Mouse (Mus musculus): ENCODE measurements around the gene Strn3. TPM values are rescaled to one million over a fixed set of nuclear protein-coding genes. Genes with fewer than 3 reads are reported as not detected.
"Not testable (repeated sequence)": the region's sequence is repeated elsewhere in the genome, so short reads cannot be mapped to it uniquely, and the experiment has no call there.

Gene Strn3
- total and polyA plus RNA-seq, 2 experiments from 2014 or later, result 28.3 to 57.0 TPM

GRCm38 (mm10) chr12:51593229-51594029 lies 98.3 kb downstream of the Strn3 start, which contains the start of gene Coch:
Coch (plus strand) TSS chr12:51593341.
- no peak for TF ChIP-seq CTCF (IDR thresholded peaks at IDR 0.05)
- DNase-seq (ENCODE audit: low spot score) (peak; percentile 25), ATAC-seq (ENCODE audit: low FRiP score) (peak; percentile 80)
- peak within 1 kb of the TSS; percentile 78 for H3K4me3 ChIP-seq (ENCODE audit: low read depth, low read length)
- peak within 1 kb of the TSS; percentile 62 for H3K9ac ChIP-seq (replicated peaks; ENCODE audit: low read length, poor library complexity, severe bottlenecking)
- H3K27me3 ChIP-seq (ENCODE audit: insufficient read depth, low read length), result peaks cover 6% of the 10 kb centered on the region; the same call in 1 of the 2 replicates
- no peaks in the 10 kb centered on the region for H3K9me3 ChIP-seq (ENCODE audit: low read length)
- H3K36me3 ChIP-seq (ENCODE audit: insufficient read depth, low read length), result no peaks in the 10 kb centered on the region
- 0 out of 2 replicates have a peak, but pooled peaks cover 3% of the 10 kb centered on the region for H3K4me1 ChIP-seq (ENCODE audit: insufficient read depth, low read length)
- H3K27ac ChIP-seq (ENCODE audit: low read depth, low read length), result 0 out of 2 replicates have a peak within 1 kb of the TSS, but pooled peaks have one; percentile 6
- peak within 1 kb of the TSS; percentile 97 for H3K4me2 ChIP-seq (ENCODE audit: low read depth, low read length, poor library complexity, severe bottlenecking)
- WGBS, result under 1% methylated on average over 75 of the region's 79 CpGs

DNA sequence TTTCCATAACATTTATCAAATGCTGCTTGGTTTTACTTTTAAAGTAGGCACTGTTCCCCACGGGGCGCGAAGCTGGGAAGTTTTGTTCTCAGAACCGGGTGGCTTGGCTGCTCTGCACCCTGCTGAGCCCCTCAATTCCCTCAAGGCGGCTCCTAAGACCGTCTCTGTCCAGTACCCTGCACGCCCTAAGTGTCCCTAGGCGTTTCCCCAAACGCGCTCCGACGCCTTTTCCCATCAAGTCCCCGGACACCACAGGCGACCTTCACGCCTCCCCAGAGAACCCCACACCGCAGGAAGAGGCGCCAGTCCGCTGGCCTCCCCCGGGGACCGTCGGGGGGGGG lies 98.8 kb downstream of the Strn3 start:
- Histone ChIP-seq H3K4me1 (ENCODE audit: insufficient read depth, low read length) (0 out of 2 replicates have a peak, but pooled peaks cover 3% of the 10 kb centered on the region), H3K9ac (replicated peaks; ENCODE audit: low read length, poor library complexity, severe bottlenecking) (peak overlapping the region; percentile 62), H3K4me2 (ENCODE audit: low read depth, low read length, poor library complexity, severe bottlenecking) (peak overlapping the region; percentile 97), H3K27me3 (ENCODE audit: insufficient read depth, low read length) (peaks cover 6% of the 10 kb centered on the region; the same call in 1 of the 2 replicates), H3K27ac (ENCODE audit: low read depth, low read length) (no peak overlapping the region), H3K4me3 (ENCODE audit: low read depth, low read length) (peak overlapping the region; percentile 78), H3K9me3 (ENCODE audit: low read length) (no peaks in the 10 kb centered on the region), H3K36me3 (ENCODE audit: insufficient read depth, low read length) (no peaks in the 10 kb centered on the region)
- WGBS, result under 1% methylated on average over 17 of the region's 21 CpGs
- DNase-seq (ENCODE audit: low spot score) (peak; percentile 9), ATAC-seq (ENCODE audit: low FRiP score) (peak; percentile 15; the same call in 1 of the 2 replicates)
- TF ChIP-seq CTCF (IDR thresholded peaks at IDR 0.05), result no peak

- 70% methylated on average over 8 of the region's 8 CpGs for WGBS
- H3K36me3 ChIP-seq (ENCODE audit: insufficient read depth, low read length), result no peaks in the 10 kb centered on the region
- ATAC-seq (ENCODE audit: low FRiP score) (no peak), DNase-seq (ENCODE audit: low spot score) (no peak)
- H3K27ac ChIP-seq (ENCODE audit: low read depth, low read length), result no peak overlapping the region
- H3K27me3 ChIP-seq (ENCODE audit: insufficient read depth, low read length), result peaks cover 6% of the 10 kb centered on the region; the same call in 1 of the 2 replicates
- H3K4me1 ChIP-seq (ENCODE audit: insufficient read depth, low read length), result 0 out of 2 replicates have a peak, but pooled peaks cover 3% of the 10 kb centered on the region
- no peak overlapping the region for H3K9ac ChIP-seq (replicated peaks; ENCODE audit: low read length, poor library complexity, severe bottlenecking)
- no peak overlapping the region for H3K4me3 ChIP-seq (ENCODE audit: low read depth, low read length)
- TF ChIP-seq CTCF (IDR thresholded peaks at IDR 0.05), result no peak
- H3K4me2 ChIP-seq (ENCODE audit: low read depth, low read length, poor library complexity, severe bottlenecking), result no peak overlapping the region
- no peaks in the 10 kb centered on the region for H3K9me3 ChIP-seq (ENCODE audit: low read length)
Observed at GRCm38 (mm10) chr12:51591921-51592320, 99.8 kb downstream of the Strn3 start.

- Histone ChIP-seq H3K27ac (ENCODE audit: low read depth, low read length) (no peak overlapping the region), H3K9me3 (ENCODE audit: low read length) (no peaks in the 10 kb centered on the region), H3K36me3 (ENCODE audit: insufficient read depth, low read length) (no peaks in the 10 kb centered on the region), H3K9ac (replicated peaks; ENCODE audit: low read length, poor library complexity, severe bottlenecking) (no peak overlapping the region), H3K4me2 (ENCODE audit: low read depth, low read length, poor library complexity, severe bottlenecking) (no peak overlapping the region), H3K27me3 (ENCODE audit: insufficient read depth, low read length) (no peaks in the 10 kb centered on the region), H3K4me3 (ENCODE audit: low read depth, low read length) (no peak overlapping the region), H3K4me1 (ENCODE audit: insufficient read depth, low read length) (0 out of 2 replicates have a peak, but pooled peaks cover 2% of the 10 kb centered on the region)
- TF ChIP-seq CTCF (IDR thresholded peaks at IDR 0.05), result no peak
- no peak for DNase-seq (ENCODE audit: low spot score)
- ATAC-seq (ENCODE audit: low FRiP score), result no peak
- WGBS, result 88% methylated on average over 5 of the region's 5 CpGs
Observed at GRCm38 (mm10) chr12:51589263-51589662, 102.4 kb downstream of the Strn3 start.

DNA sequence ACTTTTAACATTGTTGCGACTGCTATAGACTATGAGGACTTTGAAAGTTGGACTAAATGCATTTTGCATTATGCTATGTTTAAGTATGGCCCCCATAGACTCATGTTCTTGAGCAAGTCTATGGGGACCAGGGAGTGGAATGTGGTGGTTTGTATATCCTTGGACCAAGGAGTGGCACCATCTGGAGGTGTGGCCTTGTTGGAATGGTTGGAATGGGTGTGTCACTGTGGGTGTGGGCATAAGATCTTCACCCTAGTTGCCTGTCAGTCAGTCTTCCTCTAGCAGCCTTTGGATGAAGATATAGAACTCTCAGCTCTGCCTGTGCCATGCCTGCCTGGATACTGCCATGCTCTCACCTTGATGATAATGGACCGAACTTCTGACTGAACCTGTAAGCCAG lies 113.9 kb downstream of the Strn3 start:
- not testable (repeated sequence) for H3K9me3 ChIP-seq (ENCODE audit: low read length); H3K36me3 ChIP-seq (ENCODE audit: insufficient read depth, low read length); DNase-seq (ENCODE audit: low spot score); H3K4me1 ChIP-seq (ENCODE audit: insufficient read depth, low read length); H3K27me3 ChIP-seq (ENCODE audit: insufficient read depth, low read length); H3K4me3 ChIP-seq (ENCODE audit: low read depth, low read length); ATAC-seq (ENCODE audit: low FRiP score); H3K27ac ChIP-seq (ENCODE audit: low read depth, low read length); H3K9ac ChIP-seq (replicated peaks; ENCODE audit: low read length, poor library complexity, severe bottlenecking); H3K4me2 ChIP-seq (ENCODE audit: low read depth, low read length, poor library complexity, severe bottlenecking)
- 92% methylated on average over 2 of the region's 2 CpGs for WGBS

- Histone ChIP-seq H3K4me3 (ENCODE audit: low read depth, low read length) (no peak overlapping the region), H3K4me2 (ENCODE audit: low read depth, low read length, poor library complexity, severe bottlenecking) (no peak overlapping the region), H3K9ac (replicated peaks; ENCODE audit: low read length, poor library complexity, severe bottlenecking) (no peak overlapping the region), H3K36me3 (ENCODE audit: insufficient read depth, low read length) (no peaks in the 10 kb centered on the region), H3K27ac (ENCODE audit: low read depth, low read length) (no peak overlapping the region), H3K4me1 (ENCODE audit: insufficient read depth, low read length) (no peaks in the 10 kb centered on the region), H3K27me3 (ENCODE audit: insufficient read depth, low read length) (no peaks in the 10 kb centered on the region), H3K9me3 (ENCODE audit: low read length) (no peaks in the 10 kb centered on the region)
- DNase-seq (ENCODE audit: low spot score), result no peak
- ATAC-seq (ENCODE audit: low FRiP score), result no peak
- TF ChIP-seq CTCF (IDR thresholded peaks at IDR 0.05), result no peak
- 87% methylated on average over 4 of the region's 4 CpGs for WGBS
Observed at GRCm38 (mm10) chr12:51572651-51573050, 119.0 kb downstream of the Strn3 start.
